Mouse (Mus musculus) CD4-positive, CD25-positive, alpha-beta regulatory T cell, adult 2 months (primary cell): ENCODE data around the gene Adam15.

Source experiments
- DNase-seq: peaks from one replicate; pipeline ENCODE4 v3.0.0-alpha.2; 2012; ENCODE audit warnings: low read depth, low spot score

Adam15 gene

GRCm38 (mm10) chr3:89349869-89350501 is at the start of gene Adam15:
Gene Adam15, minus strand, starts transcription at chr3:89349996.
- peak; percentile 92 for DNase-seq

DNA sequence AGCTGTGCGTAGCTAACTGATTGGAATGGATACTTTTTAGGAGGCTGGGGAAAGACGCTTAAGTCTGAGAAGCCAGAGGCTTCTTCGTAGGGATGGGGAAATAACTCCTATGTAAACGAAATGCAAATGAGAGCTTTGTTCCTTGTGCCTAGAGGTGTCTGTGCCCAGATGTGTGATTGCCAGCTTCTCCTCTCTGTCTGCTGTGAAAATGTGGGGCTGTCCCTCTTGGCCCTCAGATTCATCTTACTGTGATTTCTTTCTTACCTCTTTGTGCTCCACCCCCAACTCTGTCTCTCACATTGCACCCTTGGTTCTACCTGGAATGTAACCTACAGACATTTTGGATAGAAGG is 46.8 kb upstream of the Adam15 start:
- DNase-seq: no peak

DNA sequence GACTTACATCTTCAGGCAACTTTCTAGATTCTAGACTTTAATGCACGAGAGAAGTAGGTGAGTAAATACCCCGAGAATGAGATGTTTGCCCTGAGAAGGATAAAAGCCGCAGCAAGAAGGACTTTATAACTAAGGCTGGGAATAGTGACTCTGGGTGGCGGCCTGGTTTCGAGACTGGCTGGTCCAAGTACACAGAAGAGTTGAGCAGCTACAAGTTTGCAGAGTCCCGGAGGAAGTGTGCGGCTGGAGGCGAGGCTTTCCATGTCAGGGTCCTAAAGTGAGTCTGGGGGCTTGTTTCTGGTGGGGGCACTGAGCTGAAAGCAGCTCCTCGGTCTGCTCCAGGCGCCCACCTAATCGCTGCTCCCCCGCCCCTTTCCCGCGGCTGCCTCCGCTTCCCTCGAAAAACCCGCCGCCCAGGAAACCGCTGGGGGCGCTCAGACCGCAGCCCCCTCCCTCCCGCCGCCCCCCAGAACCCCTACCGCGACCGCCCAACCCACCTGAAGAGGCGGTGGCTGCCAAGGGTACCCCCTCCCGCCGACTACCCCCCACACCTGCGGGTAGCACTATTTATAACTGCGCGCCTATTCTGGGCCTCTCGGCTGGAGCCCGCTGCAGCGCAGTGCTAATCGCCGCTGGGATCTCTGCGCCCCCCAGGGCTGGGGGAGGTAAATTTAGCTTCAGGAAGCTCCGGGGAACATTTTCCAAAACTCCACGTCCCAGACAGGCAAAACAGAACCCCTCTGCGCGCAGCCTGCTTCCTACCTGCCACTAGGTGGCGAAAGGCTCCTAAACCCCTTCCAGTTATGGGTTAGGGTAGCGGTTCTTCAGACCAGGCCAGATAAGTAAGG is 46.2 kb upstream of the Adam15 start:
- peak; percentile 79 for DNase-seq

GRCm38 (mm10) chr3:89395419-89395805 is 45.6 kb upstream of the Adam15 start:
- peak; percentile 27 for DNase-seq

DNA sequence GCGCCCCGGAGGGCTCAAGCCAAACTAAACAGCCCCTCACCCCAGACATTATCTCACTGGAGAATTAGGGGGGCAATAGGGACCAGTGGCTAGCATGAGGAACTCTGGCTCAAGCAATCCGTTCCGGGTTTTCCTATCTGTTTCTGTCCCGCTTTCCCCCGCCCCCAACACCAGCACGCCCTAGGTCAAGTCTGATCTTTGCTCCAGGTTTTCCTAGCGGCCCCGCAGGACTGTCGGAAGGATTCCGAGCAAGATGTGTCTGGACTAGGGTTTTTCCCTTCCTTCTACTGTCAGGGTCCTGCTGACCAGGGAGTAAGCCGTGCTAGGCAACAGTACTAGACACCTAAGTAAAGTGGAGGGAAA is 45.1 kb upstream of the Adam15 start:
- DNase-seq: peak; percentile 48

DNA sequence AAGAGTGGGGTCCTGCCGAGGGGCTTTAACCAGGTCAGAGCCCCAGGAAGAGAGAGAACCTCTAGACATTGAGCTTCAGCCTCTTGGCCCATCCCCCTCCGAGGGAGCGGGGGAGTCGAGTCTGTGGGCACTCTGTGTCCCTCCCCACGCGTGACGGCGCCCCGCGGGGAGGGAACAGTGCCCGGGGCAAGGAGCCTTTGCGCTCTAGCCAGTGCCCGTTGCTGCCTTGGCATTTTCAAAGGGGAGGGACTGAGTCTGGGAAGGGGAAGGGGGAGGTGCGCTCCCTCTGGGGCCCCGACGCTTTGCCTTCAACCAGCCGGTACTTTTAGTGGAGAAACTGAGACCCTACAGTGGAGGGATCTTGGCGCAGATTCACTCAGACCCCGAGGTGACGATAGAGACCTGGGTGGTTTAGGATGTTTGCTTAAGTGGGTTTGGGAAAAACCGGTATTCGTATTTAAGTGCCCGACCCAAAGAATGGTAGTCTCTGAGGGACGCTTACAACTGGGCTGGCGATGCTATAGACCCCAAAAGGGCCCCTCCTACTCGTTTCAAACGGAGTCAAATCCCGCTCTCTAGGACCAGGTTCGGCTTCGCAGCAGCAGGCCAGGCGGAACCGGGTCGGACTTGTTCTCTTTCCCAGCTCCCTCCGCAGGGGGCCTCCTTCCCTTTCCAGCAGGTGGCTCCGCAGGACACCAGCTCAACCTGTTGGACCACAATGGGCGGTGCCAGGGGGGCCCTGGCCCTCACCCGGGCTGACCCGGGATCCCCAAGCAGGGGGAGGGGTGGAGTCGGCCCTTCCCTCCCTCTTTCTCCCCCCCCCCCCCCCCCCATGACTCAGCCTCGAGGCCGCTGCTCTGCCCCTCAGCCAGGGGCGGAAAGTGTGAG is 44.5 kb upstream of the Adam15 start, which contains the start of gene Zbtb7b:
Zbtb7b (minus strand) TSS at position 771 of the 888 bp plus-strand sequence.
- peak; percentile 75 for DNase-seq

- peak; percentile 95 for DNase-seq
These were observed 43.8 kb upstream of the Adam15 start for GRCm38 (mm10) chr3:89393605-89394004.

GRCm38 (mm10) chr3:89392871-89393311 is 43.1 kb upstream of the Adam15 start:
- DNase-seq: peak; percentile 55

- peak; percentile 48 for DNase-seq
These were observed 42.1 kb upstream of the Adam15 start for GRCm38 (mm10) chr3:89391663-89392511.

DNA sequence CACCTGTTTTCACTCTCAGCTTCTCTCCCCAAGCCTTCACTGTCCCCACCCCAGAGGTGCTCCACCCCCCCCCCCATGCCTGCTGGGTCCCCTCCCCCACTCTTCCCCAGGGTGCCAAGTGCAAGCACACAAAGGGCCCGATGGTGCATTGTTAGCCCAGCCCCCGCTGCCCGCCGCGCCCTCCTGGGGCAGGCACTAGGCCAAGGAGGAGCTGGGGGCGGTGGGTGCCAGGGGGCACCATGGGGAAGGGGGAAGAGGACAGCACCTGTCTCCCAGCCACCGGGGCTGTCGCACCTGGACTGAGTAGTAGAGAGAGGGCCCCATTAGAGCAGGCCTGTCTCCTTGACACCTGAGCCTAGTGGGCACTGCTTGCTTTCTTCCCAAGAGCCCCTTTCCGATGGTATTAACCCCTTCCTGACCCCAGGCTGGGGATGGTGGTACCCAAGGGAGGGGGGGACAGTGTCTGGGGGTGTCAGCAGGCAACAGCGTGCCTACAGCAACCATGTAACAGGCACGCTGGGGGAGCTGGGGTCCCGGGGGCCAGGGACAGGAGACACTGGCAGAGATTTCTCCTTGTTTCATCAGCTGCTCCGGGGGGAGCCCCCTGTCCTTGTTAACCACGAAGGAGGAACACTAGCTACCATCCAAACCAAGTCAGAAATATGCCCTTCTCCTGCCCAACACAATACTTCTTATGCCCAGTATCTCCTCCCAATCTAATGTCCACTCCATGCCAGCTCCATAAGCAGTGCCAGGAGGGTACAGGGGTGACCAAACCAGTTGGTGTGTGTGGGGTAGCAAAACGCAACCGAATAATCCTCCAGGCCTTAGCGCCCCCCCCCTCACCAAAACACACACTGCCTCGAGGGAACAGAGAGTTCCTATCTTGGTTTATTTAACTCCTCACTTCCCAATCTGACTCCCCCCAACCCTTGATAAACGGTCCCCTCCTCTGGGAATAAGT is 41.2 kb upstream of the Adam15 start:
- peak; percentile 64 for DNase-seq

- DNase-seq: peak; percentile 55
These were observed 40.3 kb upstream of the Adam15 start for GRCm38 (mm10) chr3:89390111-89390515.

GRCm38 (mm10) chr3:89388901-89389740 is 39.3 kb upstream of the Adam15 start:
- DNase-seq: peak; percentile 83

- peak; percentile 38 for DNase-seq
These were observed 38.5 kb upstream of the Adam15 start for GRCm38 (mm10) chr3:89388134-89388881.

DNA sequence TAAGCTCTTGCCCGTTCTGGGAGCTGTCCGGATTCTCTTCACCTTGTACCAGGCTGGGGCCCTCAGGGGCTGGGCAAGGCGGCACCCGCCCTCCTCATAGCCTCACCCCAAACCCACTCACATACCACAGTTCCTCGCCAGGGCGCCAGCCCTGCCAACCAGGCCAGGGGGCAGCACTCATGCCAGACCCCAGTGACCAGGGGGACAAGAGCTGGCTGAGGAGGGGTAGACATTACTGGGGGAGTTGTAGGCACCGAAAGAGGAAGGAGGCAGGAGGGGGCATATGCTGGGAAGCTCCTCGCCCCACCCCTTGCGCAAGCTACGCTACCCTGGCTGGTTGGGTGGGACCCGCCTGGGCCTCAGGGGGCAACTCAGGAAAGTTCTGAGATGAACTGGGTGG is 37.8 kb upstream of the Adam15 start:
- peak; percentile 38 for DNase-seq

DNA sequence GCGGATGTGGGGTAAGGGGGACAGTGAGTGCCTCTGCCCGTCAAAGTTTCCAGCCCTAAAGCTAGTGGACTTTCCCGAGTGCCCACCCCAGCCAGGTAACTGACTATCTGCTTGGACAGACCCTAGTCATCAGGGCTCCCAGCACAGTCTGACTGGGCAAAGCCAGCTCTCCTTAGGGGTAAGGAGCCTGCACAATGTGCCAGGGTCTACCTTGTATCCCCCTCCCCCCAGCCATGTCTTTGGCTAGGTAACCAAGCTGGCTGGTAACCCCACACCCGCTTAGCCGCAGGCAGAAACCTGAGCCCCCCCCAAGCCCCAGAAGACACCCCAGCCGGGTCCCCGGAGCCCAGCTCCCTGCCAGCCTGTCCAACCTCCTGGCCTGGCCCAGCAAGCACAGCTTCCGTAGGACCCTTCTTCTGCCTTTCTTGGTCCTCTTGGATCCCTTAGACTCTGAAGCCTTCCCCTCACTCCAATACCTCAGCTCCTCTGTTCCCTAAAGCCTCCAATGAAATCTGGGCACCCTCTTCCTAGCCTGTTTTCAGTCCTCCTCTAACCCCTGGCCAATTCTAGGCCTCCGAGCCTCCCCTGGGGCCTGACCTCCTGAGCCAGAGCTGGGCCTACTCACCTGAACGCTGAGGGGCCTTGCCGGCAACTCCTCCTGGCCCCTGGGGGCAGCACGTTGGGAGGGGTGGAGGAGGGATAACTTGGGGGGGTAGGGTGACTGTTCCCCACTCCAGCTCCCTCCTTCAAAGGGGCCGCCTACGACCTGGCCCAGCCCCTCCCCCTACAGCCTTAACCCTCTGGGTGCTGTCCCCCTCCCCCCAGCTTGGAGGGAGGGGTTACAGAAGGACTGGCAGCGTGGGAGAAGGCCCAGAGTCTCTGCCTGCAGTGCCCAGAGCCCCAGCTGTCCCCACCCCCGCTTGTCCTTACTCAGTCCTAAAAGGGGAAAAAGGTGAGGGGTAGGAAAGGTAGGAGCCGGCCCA is 36.9 kb upstream of the Adam15 start:
- peak; percentile 79 for DNase-seq

DNA sequence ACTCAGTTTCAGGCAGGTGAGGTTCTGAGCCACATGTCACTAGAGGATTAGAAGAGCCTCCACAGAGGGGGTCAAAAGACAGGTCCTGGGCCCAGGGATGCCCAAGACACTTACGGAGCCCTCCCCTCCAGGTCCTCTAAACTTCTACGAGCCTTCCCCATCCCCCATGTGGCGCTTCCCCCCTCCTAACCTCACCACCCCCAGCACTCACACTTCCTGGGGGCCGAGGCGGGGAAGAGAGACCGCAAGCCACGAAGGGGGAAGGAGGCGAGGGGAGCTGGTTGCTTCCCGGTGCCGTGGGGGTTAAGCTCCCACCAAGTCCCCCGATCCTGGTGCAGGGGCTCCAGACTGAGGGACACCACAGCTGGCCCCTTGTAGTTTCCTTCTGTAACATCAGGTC is 35.7 kb upstream of the Adam15 start:
- peak; percentile 58 for DNase-seq
